Mouse (Mus musculus) NIH3T3 (cell line): ENCODE data around the gene Ndufaf8.

Experiments
- DNase-seq: peaks from one replicate; pipeline ENCODE4 v3.0.0-alpha.2; 2012; ENCODE audit warnings: low read depth

Ndufaf8 gene

GRCm38 (mm10) chr11:120134148-120134547 lies 35.4 kb downstream of the Ndufaf8 start:
- no peak for DNase-seq

DNA sequence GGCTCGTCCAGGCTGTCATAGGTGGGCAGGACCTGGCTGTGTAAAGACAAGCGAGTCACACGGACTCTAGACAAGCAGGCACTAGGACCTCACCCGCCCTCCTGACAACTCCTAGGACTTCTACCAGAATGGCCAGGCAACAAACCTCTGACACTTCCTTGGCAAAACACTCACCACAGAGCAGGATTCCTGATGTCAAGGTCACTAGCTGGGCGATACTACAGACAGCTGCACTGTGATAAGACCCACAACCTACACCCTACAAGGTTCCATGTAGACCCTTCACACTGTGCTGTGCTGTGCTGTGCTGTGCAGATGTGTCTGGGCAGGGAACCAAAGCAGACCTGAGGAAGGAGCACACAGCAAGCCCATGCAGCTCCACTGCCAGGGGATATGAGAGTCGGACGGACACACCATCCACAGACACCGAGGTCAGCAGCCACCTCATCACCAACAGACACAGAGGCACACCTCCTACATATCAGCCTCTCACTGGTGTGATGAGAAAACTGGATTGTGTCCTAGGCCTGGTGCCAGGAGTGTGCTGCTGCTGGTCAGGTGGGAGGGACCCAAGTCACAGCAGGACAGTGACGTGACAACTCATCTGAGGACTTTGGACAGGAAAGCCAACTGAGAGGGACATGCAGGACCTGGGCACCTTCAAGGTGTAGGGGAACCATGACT lies 36.3 kb downstream of the Ndufaf8 start:
- no peak for DNase-seq

DNA sequence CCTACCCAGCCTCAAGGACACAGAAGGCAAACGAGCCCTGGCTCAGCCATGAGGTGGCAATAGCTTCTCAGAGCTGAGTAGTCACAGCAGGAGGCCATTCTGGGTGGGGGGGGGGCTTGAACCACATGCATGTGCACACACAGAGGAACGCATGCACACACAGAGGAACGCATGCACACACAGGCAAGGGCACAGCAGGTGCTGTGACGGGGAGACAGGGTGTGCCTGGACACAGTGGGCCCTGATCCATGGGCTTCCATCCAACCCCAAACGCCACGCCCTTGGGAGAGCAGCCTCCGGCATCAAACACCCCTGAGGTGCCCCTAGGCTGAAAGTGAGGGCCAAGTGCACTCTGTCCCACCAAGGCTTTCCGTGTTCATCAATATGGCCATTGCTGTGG lies 37.5 kb downstream of the Ndufaf8 start:
- DNase-seq, result no peak

GRCm38 (mm10) chr11:120136796-120137624 lies 38.3 kb downstream of the Ndufaf8 start:
- DNase-seq, result no peak

GRCm38 (mm10) chr11:120137625-120138004 lies 38.9 kb downstream of the Ndufaf8 start:
- no peak for DNase-seq

DNA sequence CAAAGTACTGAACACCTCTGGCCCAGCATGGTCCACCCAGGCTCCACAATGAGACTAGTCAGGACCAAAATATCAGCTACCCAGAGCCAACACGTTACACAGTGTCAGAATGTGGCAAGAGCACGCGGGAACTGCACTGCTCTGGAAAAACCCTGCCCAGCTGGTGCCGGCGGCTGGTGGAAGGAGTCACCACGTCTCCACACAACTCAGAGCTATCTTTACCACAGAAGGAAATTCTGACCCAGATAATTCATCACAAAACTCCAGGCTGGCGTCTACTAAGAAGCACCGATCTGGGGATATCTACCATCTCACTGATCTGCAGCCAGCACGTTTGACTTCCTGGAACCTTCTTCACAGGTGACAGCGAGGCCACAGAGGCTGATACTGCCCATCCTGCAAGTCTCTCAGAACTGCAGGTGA lies 40.6 kb downstream of the Ndufaf8 start:
- DNase-seq, result no peak

DNA sequence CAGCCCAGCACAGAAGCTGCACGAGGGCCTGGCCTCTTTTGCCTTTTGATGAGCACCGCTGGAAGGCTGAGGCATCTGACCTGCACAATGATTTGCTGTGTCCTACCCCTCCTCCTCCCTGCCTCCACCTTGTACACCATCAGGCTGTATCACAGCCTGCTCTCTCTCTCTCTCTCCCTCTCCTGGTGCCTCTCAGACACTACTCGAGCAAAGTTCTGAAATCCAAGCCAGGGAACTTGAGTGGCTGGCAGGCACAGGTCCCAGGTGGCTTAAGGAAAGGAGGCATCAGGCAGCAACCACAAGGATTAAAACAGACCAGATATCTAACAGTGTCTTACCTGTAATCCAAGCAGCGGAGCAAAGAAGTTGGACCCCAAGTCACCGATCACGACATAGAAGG lies 41.5 kb downstream of the Ndufaf8 start:
- no peak for DNase-seq

DNA sequence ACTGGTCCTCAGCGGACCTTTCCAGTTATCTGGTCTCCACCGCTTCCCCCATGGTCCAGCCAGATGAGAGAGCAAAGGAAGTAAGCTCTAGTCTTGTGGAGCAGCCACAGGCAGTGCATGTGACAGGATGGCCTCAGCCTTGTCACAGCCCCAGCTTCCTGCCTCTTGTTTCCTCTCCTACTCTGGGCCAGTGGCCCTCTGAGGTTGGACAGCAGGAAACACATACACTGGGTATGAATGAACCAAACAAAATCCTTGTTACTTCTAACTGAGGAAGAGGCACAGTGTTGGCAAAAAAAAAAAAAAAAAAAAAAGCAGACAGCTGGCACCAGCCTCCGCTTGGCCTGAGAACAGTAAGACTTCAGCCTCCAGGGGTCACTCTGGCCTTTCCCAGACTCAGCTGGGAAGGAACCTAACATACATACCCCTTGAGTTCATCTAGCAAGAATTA lies 43.9 kb downstream of the Ndufaf8 start:
- DNase-seq, result peak; percentile 66

DNA sequence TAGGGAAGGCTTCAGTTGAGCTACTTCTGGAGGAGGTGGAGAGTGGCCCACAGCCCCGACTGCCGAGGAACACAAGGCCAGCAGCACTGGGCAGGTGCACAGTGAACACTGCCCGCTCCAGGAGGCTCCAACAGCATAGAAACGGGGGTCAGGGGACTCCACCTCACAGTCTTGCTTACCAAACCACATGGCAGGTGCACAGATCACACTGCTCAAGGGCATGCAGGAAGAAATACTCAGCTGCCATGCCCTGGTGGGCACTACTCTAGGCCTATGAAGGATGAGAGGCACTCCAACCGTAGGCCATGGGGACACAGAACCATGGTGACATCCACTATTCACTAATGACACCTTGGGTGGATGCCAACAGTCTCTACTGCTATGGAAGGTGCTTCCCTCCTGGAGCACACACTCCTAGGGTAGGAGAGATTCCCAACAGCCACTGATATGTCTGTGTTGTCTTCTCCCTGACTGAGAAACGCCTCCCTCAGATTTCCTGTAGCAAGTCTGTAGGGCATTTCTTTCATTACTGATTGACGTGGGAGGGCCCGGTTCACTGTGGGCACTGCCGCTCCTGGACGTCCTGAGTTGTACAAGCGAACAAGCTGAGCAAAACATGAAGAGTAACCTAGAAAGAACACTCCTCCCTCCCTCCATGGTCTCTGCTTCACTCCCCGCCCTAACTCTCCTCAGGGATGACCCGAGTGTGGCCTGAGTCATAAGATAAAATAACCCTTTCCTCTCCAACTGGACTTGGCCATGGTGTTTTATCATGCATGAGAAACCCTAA lies 45.2 kb downstream of the Ndufaf8 start:
- peak; percentile 36 for DNase-seq

GRCm38 (mm10) chr11:120148201-120148855 lies 49.6 kb downstream of the Ndufaf8 start:
- DNase-seq, result no peak

DNA sequence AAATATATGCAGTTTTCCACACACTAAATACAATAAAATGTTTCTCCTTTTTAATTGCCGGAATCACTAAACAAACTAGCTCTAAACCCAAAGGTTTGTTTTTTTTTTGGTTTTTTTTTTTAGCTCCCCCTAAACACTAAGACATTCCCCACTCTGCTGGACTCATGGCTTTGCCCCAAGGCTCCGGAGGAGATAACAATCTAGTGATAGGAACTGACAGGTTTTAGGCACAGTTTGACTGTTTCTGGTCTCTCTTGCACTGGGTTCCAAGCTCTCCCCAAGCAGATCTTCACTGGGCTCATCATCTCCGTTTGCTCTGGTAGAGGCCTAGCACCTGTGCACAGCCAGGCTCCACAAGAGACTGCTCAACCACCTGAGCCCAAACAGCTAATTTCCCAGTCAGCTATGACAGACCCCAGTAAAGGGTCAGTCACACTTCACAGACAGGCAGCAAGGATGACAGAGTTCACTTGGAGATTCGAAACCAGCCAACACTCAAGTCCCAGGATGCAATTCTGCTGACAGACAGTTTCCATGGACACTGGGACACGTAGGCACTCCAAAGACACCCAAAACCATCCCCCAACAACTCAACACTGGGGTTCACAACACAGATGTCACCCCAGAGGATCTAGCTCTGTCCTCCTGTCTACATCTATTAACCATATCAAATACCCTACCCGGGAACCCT lies 50.9 kb downstream of the Ndufaf8 start:
- peak; percentile 61 for DNase-seq
